Mouse (Mus musculus) gastrocnemius, adult 2 months (tissue): Measurements from ENCODE around the gene Reg3d. TPM values are rescaled to one million over a fixed set of nuclear protein-coding genes. Genes with fewer than 3 reads are reported as not detected.
A peak's percentile ranks its signal among the peaks of the same experiment; 100 is the strongest.
"Not testable (repeated sequence)": the region's sequence is repeated elsewhere in the genome, so short reads cannot be mapped to it uniquely, and the experiment has no call there.

Experiments
- DNase-seq: peaks from one replicate; pipeline ENCODE4 v3.0.0; 2022
- H3K27ac ChIP-seq: fragments of 200-600 bp; 2 replicates; pipeline ENCODE4 v1.8.1; 2022; ENCODE audit warnings: mild to moderate bottlenecking
- H3K4me3 ChIP-seq: fragments of 200-600 bp; 2 replicates; pipeline ENCODE4 v1.8.1; 2022; ENCODE audit warnings: mild to moderate bottlenecking, moderate library complexity
- CTCF ChIP-seq: fragments of 200-600 bp; IDR thresholded peaks from 2 replicates; pipeline ENCODE4 v1.8.1; 2022; ENCODE audit warnings: antibody characterized with exemption, mild to moderate bottlenecking, moderate library complexity
- intact Hi-C: fragments of 180-260 bp; cut with DNase I; formaldehyde crosslinking; loops from one replicate; pipeline ENCODE4 v1.15.1; 2025
- long read RNA-seq, 2 experiments: library from polyadenylated mRNA; stranded (forward); transcript quantifications; one replicate each; pipeline ENCODE4 v2.0.0; 2021
- total RNA-seq, 2 experiments: library from RNA; stranded (reverse); gene quantifications; 2 replicates each; pipeline ENCODE4 v1.2.3; 2021

The Reg3d gene
- not detected for total RNA-seq
- long read RNA-seq, experiment 1, result 0 reads
- long read RNA-seq, experiment 2, result 0 reads

- H3K4me3 ChIP-seq, result no peak within 1 kb of the TSS
- H3K27ac ChIP-seq, result no peak within 1 kb of the TSS
- intact Hi-C loops, result no loop called here
- no peak for DNase-seq
- TF ChIP-seq CTCF, result no peak
Measured at GRCm38 (mm10) chr6:78378765-78379164, at the start of gene Reg3d. Gene Reg3d (minus strand): TSS chr6:78378865.

GRCm38 (mm10) chr6:78425497-78425896 lies 46.8 kb upstream of the Reg3d start:
- intact Hi-C loops, result no loop called here
- no peak for DNase-seq
- H3K4me3 ChIP-seq, result no peak overlapping the region
- TF ChIP-seq CTCF, result no peak
- no peak overlapping the region for H3K27ac ChIP-seq

GRCm38 (mm10) chr6:78422411-78422810 lies 43.7 kb upstream of the Reg3d start, which contains the start of gene Reg1:
Gene Reg1 (plus strand): TSS chr6:78422711.
- H3K4me3 ChIP-seq, intact Hi-C loops, DNase-seq, H3K27ac ChIP-seq: not testable (repeated sequence)

- H3K27ac ChIP-seq, intact Hi-C loops, DNase-seq, H3K4me3 ChIP-seq: not testable (repeated sequence)
Measured at GRCm38 (mm10) chr6:78395323-78395722, 16.7 kb upstream of the Reg3d start, which contains the start of gene Reg2. Gene Reg2 (plus strand): TSS chr6:78395623.

- Histone ChIP-seq H3K27ac (no peak overlapping the region), H3K4me3 (no peak overlapping the region)
- intact Hi-C loops, result no loop called here
- no peak for DNase-seq
- TF ChIP-seq CTCF, result no peak
Measured at GRCm38 (mm10) chr6:78385609-78386008, 6.9 kb upstream of the Reg3d start.

- intact Hi-C loops, result no loop called here
- Histone ChIP-seq H3K4me3 (no peak within 1 kb of the TSS), H3K27ac (no peak within 1 kb of the TSS)
- no peak for DNase-seq
- TF ChIP-seq CTCF, result no peak
Measured at GRCm38 (mm10) chr6:78380409-78380808, 1.7 kb upstream of the Reg3d start, which contains the start of gene Reg3a. Gene Reg3a (plus strand): TSS chr6:78380709.

GRCm38 (mm10) chr6:78370357-78370756 lies 8.3 kb downstream of the Reg3d start, which contains the start of gene Reg3b:
Gene Reg3b (plus strand): TSS chr6:78370657.
- no peak within 1 kb of the TSS for H3K27ac ChIP-seq
- no peak within 1 kb of the TSS for H3K4me3 ChIP-seq
- no peak for TF ChIP-seq CTCF
- intact Hi-C loops, result no loop called here
- DNase-seq, result no peak

GRCm38 (mm10) chr6:78361971-78362563 lies 16.6 kb downstream of the Reg3d start:
- no peak overlapping the region for H3K4me3 ChIP-seq
- DNase-seq, result no peak
- no peak for TF ChIP-seq CTCF
- no peak overlapping the region for H3K27ac ChIP-seq
- intact Hi-C loops, result no loop called here

GRCm38 (mm10) chr6:78341689-78342088 lies 37.0 kb downstream of the Reg3d start:
- no peak for TF ChIP-seq CTCF
- DNase-seq, result no peak
- Histone ChIP-seq H3K4me3 (no peak overlapping the region), H3K27ac (no peak overlapping the region)
- intact Hi-C loops, result no loop called here

GRCm38 (mm10) chr6:78340296-78340695 lies 38.4 kb downstream of the Reg3d start:
- H3K4me3 ChIP-seq, result no peak overlapping the region
- DNase-seq, result no peak
- H3K27ac ChIP-seq, result no peak overlapping the region
- intact Hi-C loops, result no loop called here
- TF ChIP-seq CTCF, result no peak

GRCm38 (mm10) chr6:78331919-78332569 lies 46.6 kb downstream of the Reg3d start:
- DNase-seq, result no peak
- no peak overlapping the region for H3K27ac ChIP-seq
- intact Hi-C loops, result no loop called here

GRCm38 (mm10) chr6:78329166-78329565 lies 49.5 kb downstream of the Reg3d start:
- no peak for TF ChIP-seq CTCF
- H3K4me3 ChIP-seq, result no peak overlapping the region
- DNase-seq, result no peak
- H3K27ac ChIP-seq, result no peak overlapping the region
- intact Hi-C loops, result no loop called here

More at GRCm38 (mm10) chr6:78331919-78332569, 46.6 kb downstream of the Reg3d start:
- H3K4me3 ChIP-seq, result no peak overlapping the region
- TF ChIP-seq CTCF, result peak; percentile 23; the same call in 1 of the 2 replicates

- H3K4me3 ChIP-seq, result no peak overlapping the region
- intact Hi-C loops, result no loop called here
- H3K27ac ChIP-seq, result no peak overlapping the region
- DNase-seq, result no peak
- no peak for TF ChIP-seq CTCF
Measured at GRCm38 (mm10) chr6:78327798-78328197, 50.9 kb downstream of the Reg3d start.

Other genes starting within 250 kb of the Reg3d start
- not detected for gene Reg3b, start 8.2 kb downstream of the Reg3d start, total RNA-seq
- not detected for gene Reg3a, start 1.8 kb upstream of the Reg3d start, total RNA-seq
- gene Reg2, start 16.8 kb upstream of the Reg3d start, total RNA-seq, result not detected
- gene Reg1, start 43.8 kb upstream of the Reg3d start, total RNA-seq, result not detected
- not detected for gene Reg3g, start 90.0 kb upstream of the Reg3d start, total RNA-seq